Mouse (Mus musculus): Measurements from ENCODE around the gene Vps37d. TPM values are rescaled to one million over a fixed set of nuclear protein-coding genes. Genes with fewer than 3 reads are reported as not detected.

The Vps37d gene
- polyA plus RNA-seq, 1 experiment from 2014 or later: 0.25 TPM

DNA sequence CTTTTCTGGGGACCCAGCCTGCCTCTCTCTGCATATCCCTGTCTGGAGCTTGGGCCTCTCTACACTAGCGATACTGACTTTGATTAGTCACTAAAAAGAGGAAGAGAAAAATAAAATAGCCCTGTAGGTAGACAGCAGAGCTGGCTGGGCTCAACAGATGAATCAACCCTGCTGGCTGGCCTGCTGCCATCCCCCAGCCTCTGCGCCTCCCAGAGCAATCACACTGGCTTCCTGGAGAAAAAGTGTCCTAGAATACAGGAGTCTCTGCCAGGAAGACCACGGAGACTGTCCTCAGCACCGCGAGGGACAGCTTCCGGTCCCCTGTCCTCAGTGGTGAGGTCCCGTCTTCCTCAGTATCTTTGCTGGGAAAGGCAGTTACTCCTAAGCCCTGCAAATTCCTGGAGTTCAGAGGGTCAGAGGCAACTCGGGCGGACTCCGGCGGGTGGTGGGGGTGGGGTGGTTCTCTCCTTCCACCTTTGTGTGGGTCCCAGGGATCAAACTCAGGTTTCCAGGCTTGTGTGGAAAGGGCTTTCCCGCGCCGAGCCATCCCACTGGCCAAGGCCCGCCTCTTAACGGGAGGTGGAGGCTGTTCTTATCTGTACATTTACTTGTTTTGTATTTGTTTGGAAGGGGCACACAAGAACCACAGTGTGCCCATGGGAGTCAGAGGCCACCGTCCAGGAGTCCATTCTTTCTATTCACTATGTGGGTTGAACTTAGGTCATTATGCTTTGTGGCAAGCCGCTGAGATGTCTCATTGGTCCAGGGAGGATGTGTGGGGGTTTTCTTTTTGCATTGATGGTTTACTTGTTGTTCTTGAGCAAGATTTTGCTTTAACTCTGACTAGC is 48.8 kb downstream of the Vps37d start:
- Histone ChIP-seq H3K27me3 (ENCODE audit: control insufficient read depth, insufficient read depth, low read depth, low read length) (peaks cover 18% of the 10 kb centered on the region), H3K9me3 (replicated peaks; ENCODE audit: control insufficient read depth, low read length) (no peaks in the 10 kb centered on the region), H3K4me2 (ENCODE audit: low read depth, low read length) (peak overlapping the region; percentile 39), H3K36me3 (ENCODE audit: control insufficient read depth, insufficient read depth) (no peaks in the 10 kb centered on the region), H3K9ac (ENCODE audit: low read depth, low read length) (no peak overlapping the region), H3K4me3 (ENCODE audit: low read depth, low read length) (no peak overlapping the region), H3K4me1 (ENCODE audit: control insufficient read depth, low read depth, low read length) (peaks cover 4% of the 10 kb centered on the region), H3K27ac (ENCODE audit: low read length) (peak overlapping the region; percentile 35)
- WGBS (ENCODE audit: insufficient replicate concordance): 34% methylated on average over 18 of the region's 18 CpGs
- peak; percentile 36; the same call in 1 of the 2 replicates for ATAC-seq (ENCODE audit: low read depth)

DNA sequence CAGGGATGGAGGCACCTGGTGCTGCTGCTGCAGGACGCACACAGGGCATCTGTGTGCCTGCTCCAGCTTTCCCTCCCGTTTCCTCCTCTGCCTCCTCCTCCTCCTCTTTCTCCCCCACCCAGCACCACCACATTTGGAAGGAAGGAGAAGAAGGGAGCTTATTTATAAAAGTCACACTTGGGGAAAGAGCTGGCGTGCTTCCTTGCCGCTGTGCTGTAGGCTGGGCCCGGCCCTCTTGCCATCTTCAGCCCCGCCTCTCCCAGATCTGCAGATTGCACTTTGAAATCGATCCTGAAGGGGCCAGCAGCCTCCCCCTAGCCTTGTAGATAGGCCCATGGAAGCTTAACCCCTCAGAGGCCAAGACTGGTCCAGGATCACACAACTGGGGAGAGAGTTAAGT is 52.2 kb downstream of the Vps37d start:
- H3K4me3 ChIP-seq (ENCODE audit: low read depth, low read length): no peak overlapping the region
- no peak overlapping the region for H3K4me2 ChIP-seq (ENCODE audit: low read depth, low read length)
- WGBS (ENCODE audit: insufficient replicate concordance): 15% methylated on average over 7 of the region's 7 CpGs
- H3K9ac ChIP-seq (ENCODE audit: low read depth, low read length): no peak overlapping the region
- peaks cover 12% of the 10 kb centered on the region for H3K4me1 ChIP-seq (ENCODE audit: control insufficient read depth, low read depth, low read length)
- H3K27me3 ChIP-seq (ENCODE audit: control insufficient read depth, insufficient read depth, low read depth, low read length): peaks cover 26% of the 10 kb centered on the region
- H3K36me3 ChIP-seq (ENCODE audit: control insufficient read depth, insufficient read depth): no peaks in the 10 kb centered on the region
- no peaks in the 10 kb centered on the region for H3K9me3 ChIP-seq (replicated peaks; ENCODE audit: control insufficient read depth, low read length)
- H3K27ac ChIP-seq (ENCODE audit: low read length): no peak overlapping the region
- no peak for ATAC-seq (ENCODE audit: low read depth)

- no peak overlapping the region for H3K4me3 ChIP-seq (ENCODE audit: low read depth, low read length)
- no peak overlapping the region for H3K9ac ChIP-seq (ENCODE audit: low read depth, low read length)
- peaks cover 26% of the 10 kb centered on the region for H3K27me3 ChIP-seq (ENCODE audit: control insufficient read depth, insufficient read depth, low read depth, low read length)
- no peaks in the 10 kb centered on the region for H3K9me3 ChIP-seq (replicated peaks; ENCODE audit: control insufficient read depth, low read length)
- no peak for ATAC-seq (ENCODE audit: low read depth)
- no peak overlapping the region for H3K4me2 ChIP-seq (ENCODE audit: low read depth, low read length)
- 13% methylated on average over 11 of the region's 11 CpGs for WGBS (ENCODE audit: insufficient replicate concordance)
- H3K36me3 ChIP-seq (ENCODE audit: control insufficient read depth, insufficient read depth): no peaks in the 10 kb centered on the region
- H3K27ac ChIP-seq (ENCODE audit: low read length): no peak overlapping the region
- peaks cover 12% of the 10 kb centered on the region for H3K4me1 ChIP-seq (ENCODE audit: control insufficient read depth, low read depth, low read length)
These were observed 53.3 kb downstream of the Vps37d start for GRCm38 (mm10) chr5:135024665-135025224.

DNA sequence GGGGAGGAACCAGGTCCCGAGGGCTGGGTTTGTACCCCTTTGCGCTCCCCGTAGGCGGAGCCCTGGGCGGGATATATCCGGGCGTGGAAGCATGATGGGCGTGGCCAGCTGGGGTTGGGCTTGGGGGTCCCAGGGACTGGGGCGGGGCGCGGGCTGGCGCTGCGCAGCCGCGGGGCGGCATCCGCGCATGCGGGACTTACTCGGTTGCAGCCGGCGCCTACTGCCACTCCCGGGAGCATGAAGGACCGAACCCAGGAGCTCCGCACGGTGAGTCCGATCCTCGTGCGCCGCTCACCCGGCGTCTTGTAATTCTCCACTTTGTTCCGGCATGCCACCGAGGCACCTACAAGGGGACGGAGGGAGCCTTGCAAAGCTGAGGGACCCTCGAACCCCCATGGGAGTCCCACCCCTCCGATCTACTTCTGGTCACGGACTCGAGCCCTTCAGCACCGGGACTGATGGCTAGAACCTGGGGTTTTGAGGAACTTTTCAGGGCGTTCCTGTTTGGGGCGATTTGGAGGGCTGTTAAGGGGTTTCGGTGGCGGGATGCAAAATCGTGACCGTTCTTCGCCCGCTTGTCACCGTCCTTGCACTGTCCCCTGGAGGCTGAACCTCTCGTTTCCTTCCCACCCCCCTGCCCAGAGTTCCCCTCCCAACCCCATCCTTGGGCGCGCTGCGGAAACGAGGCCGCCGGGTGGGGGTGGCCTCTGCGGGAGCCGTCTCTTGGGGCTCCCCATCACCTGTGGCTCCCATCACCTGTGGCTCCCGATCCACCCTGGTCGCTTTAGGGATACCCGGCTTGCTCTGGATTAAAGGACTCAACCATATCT is 54.5 kb downstream of the Vps37d start, which contains the start of gene Stx1a:
Gene Stx1a, plus strand, starts transcription at position 139 of the 830 bp plus-strand sequence.
- WGBS (ENCODE audit: insufficient replicate concordance): under 1% methylated on average over 61 of the region's 61 CpGs
- H3K4me1 ChIP-seq (ENCODE audit: control insufficient read depth, low read depth, low read length): peaks cover 12% of the 10 kb centered on the region

More for the DNA sequence above, 54.5 kb downstream of the Vps37d start, which contains the start of gene Stx1a:
- no peaks in the 10 kb centered on the region for H3K36me3 ChIP-seq (ENCODE audit: control insufficient read depth, insufficient read depth)
- H3K9me3 ChIP-seq (replicated peaks; ENCODE audit: control insufficient read depth, low read length): no peaks in the 10 kb centered on the region
- H3K9ac ChIP-seq (ENCODE audit: low read depth, low read length): peak within 1 kb of the TSS; percentile 51; the same call in 1 of the 2 replicates
- H3K4me2 ChIP-seq (ENCODE audit: low read depth, low read length): peak within 1 kb of the TSS; percentile 91
- H3K27ac ChIP-seq (ENCODE audit: low read length): no peak within 1 kb of the TSS
- H3K27me3 ChIP-seq (ENCODE audit: control insufficient read depth, insufficient read depth, low read depth, low read length): peaks cover 26% of the 10 kb centered on the region
- peak; percentile 81 for ATAC-seq (ENCODE audit: low read depth)
- H3K4me3 ChIP-seq (ENCODE audit: low read depth, low read length): peak within 1 kb of the TSS; percentile 60

Other genes starting within 250 kb of the Vps37d start
- 0.09 and 0.12 TPM in 2 replicates for gene Tmem270, start 171.5 kb downstream of the Vps37d start, polyA plus RNA-seq (2015; fragmentation: Nextera tagmentation; extraction: Ambion mirVana)
- gene Cldn13, start 162.7 kb downstream of the Vps37d start, polyA plus RNA-seq (2015; fragmentation: Nextera tagmentation; extraction: Ambion mirVana): 258 and 277 TPM in 2 replicates
- gene Mettl27, start 145.9 kb downstream of the Vps37d start, polyA plus RNA-seq (2015; fragmentation: Nextera tagmentation; extraction: Ambion mirVana): 20.8 and 25.3 TPM in 2 replicates
- gene Cldn4, start 131.3 kb downstream of the Vps37d start, polyA plus RNA-seq (2015; fragmentation: Nextera tagmentation; extraction: Ambion mirVana): 0.28 and 0.71 TPM in 2 replicates
- gene Cldn3, start 92.1 kb downstream of the Vps37d start, polyA plus RNA-seq (2015; fragmentation: Nextera tagmentation; extraction: Ambion mirVana): 2.6 and 4.7 TPM in 2 replicates
- 26.2 and 26.6 TPM in 2 replicates for gene Abhd11, start 69.1 kb downstream of the Vps37d start, polyA plus RNA-seq (2015; fragmentation: Nextera tagmentation; extraction: Ambion mirVana)
- 0.71 and 1.1 TPM in 2 replicates for gene Stx1a, start 54.8 kb downstream of the Vps37d start, polyA plus RNA-seq (2015; fragmentation: Nextera tagmentation; extraction: Ambion mirVana)
- gene Dnajc30, start 14.1 kb downstream of the Vps37d start, polyA plus RNA-seq (2015; fragmentation: Nextera tagmentation; extraction: Ambion mirVana): 14.0 and 15.2 TPM in 2 replicates
- gene Bud23, start 13.3 kb downstream of the Vps37d start, polyA plus RNA-seq (2015; fragmentation: Nextera tagmentation; extraction: Ambion mirVana): 43.0 and 46.5 TPM in 2 replicates
- 9.6 and 14.1 TPM in 2 replicates for gene Mlxipl, start 11.6 kb upstream of the Vps37d start, polyA plus RNA-seq (2015; fragmentation: Nextera tagmentation; extraction: Ambion mirVana)
- 11.1 and 11.6 TPM in 2 replicates for gene Tbl2, start 71.4 kb upstream of the Vps37d start, polyA plus RNA-seq (2015; fragmentation: Nextera tagmentation; extraction: Ambion mirVana)
- gene Bcl7b, start 90.0 kb upstream of the Vps37d start, polyA plus RNA-seq (2015; fragmentation: Nextera tagmentation; extraction: Ambion mirVana): 24.8 and 25.8 TPM in 2 replicates
- 14.3 and 15.5 TPM in 2 replicates for gene Baz1b, start 109.0 kb upstream of the Vps37d start, polyA plus RNA-seq (2015; fragmentation: Nextera tagmentation; extraction: Ambion mirVana)
- 0.14 and 0.34 TPM in 2 replicates for gene Fzd9, start 173.0 kb upstream of the Vps37d start, polyA plus RNA-seq (2015; fragmentation: Nextera tagmentation; extraction: Ambion mirVana)

All from liver, embryonic 16.5 days (tissue).